ENCODE assay signal across 8 mouse cellular contexts in the genomic region with DNA sequence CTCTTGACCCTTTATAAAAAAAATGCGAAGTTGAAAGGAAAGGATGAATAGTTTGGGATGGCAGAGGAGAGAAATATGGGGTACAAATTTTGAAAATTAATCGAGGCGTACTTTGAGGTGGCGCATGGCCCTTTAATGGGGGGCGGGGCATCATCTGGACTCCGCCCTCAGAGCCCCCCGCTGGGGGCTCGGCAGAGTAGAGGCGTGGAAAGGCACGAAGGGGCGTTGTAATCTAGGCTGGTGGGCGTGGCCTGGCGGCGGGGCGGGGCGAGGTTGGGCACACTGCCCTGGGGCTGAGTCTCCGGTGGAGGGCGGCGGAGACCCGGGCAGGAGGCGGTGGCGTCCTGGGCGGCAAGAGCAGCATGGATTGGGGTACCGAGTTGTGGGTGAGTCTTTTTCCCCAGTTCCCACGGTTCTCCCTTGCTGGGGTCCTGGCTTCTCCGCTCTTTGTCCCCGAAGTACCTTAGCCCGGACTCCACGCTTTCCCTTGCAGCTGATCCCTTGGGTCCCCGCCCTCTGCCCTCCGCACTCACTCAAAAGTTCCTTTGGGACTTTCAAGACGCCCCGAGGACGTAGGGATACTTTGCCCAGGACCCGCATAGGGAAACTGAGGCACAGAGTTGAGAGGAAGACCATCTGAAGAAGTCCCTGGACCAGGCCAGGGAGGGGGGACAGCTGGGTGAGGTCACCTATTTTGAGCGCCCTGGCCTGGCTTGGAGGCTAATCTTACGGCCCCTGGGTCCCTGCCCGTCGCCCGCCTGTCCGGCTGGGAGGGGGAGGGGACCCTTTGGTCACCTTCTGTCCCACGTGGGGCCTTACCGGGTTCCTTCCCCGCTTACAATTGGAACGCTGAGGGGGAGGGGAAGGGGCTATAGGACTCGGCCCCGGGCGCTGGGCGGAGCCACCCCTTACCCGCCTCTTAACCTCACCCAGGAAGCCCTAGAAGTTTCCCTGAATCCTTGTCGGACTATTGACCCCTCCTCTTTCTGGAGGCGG. TPM values are rescaled to one million over a fixed set of nuclear protein-coding genes. Genes with fewer than 3 reads are reported as not detected.
DNase-seq lines count a peak whose midpoint lies in the region; ATAC-seq and TF ChIP-seq lines count a peak whose summit lies in the region.

Gene Trip10, plus strand, starts transcription at position 270 of the 996 bp plus-strand sequence.

- H3K9ac ChIP-seq in hindbrain, embryonic 12.5 days: peak within 1 kb of the TSS; percentile 70
- peak within 1 kb of the TSS; percentile 70 for H3K9ac ChIP-seq in lung, postnatal 0 days (replicated peaks; ENCODE audit: low read depth)

- peak; percentile 57 for TF ChIP-seq CTCF in lung, postnatal 0 days (IDR thresholded peaks at IDR 0.05)

- peak; percentile 97 for DNase-seq in Muller cell, postnatal 12 days (ENCODE audit: inconsistent ontology term)
- DNase-seq in cerebellum, postnatal 10 days: peak; percentile 94 to 96
- peak; percentile 78 to 86 for DNase-seq in frontal cortex, postnatal 14 days (ENCODE audit: low spot score in 2 of 2)
- DNase-seq in layer of hippocampus, postnatal 10 days (ENCODE audit: low spot score in 2 of 2): peak; percentile 96
- DNase-seq in lung, postnatal 0 days (ENCODE audit: low spot score): peak; percentile 95
- peak; percentile 98 for DNase-seq in ovary, postnatal 10 days (ENCODE audit: low spot score)
- DNase-seq in thymus, postnatal 0 days (ENCODE audit: low spot score): peak; percentile 95

- H3K27me3 ChIP-seq in hindbrain, embryonic 12.5 days: no peaks in the 10 kb centered on the region
- H3K27me3 ChIP-seq in lung, postnatal 0 days (replicated peaks; ENCODE audit: insufficient read depth, low read length): no peaks in the 10 kb centered on the region

- TF ChIP-seq EP300 in lung, postnatal 0 days (IDR thresholded peaks at IDR 0.05): no peak

- under 1% methylated on average over 52 of the region's 52 CpGs for WGBS in hindbrain, embryonic 12.5 days
- under 1% methylated on average over 39 of the region's 52 CpGs for WGBS in lung, postnatal 0 days

- peak; percentile 1 for ATAC-seq in hindbrain, embryonic 12.5 days (ENCODE audit: low FRiP score)
- peak; percentile 62 for ATAC-seq in lung, postnatal 0 days

- peaks cover 14% of the 10 kb centered on the region for H3K36me3 ChIP-seq in hindbrain, embryonic 12.5 days
- peaks cover 3% of the 10 kb centered on the region; the same call in 1 of the 2 replicates for H3K36me3 ChIP-seq in lung, postnatal 0 days (ENCODE audit: insufficient read depth, low read length)

- no peaks in the 10 kb centered on the region for H3K9me3 ChIP-seq in hindbrain, embryonic 12.5 days (replicated peaks)
- H3K9me3 ChIP-seq in lung, postnatal 0 days (ENCODE audit: low read length): no peaks in the 10 kb centered on the region

- H3K4me2 ChIP-seq in hindbrain, embryonic 12.5 days (replicated peaks): peak within 1 kb of the TSS; percentile 59
- peak within 1 kb of the TSS; percentile 90 for H3K4me2 ChIP-seq in lung, postnatal 0 days (replicated peaks; ENCODE audit: low read depth, low read length)

- H3K4me1 ChIP-seq in hindbrain, embryonic 12.5 days: peaks cover 31% of the 10 kb centered on the region
- 0 out of 2 replicates have a peak, but pooled peaks cover 11% of the 10 kb centered on the region for H3K4me1 ChIP-seq in lung, postnatal 0 days (ENCODE audit: insufficient read depth, low read depth, low read length)

- H3K4me3 ChIP-seq in hindbrain, embryonic 12.5 days: peak within 1 kb of the TSS; percentile 54
- H3K4me3 ChIP-seq in lung, postnatal 0 days (ENCODE audit: low read depth, low read length): peak within 1 kb of the TSS; percentile 80

- peak within 1 kb of the TSS; percentile 86 for H3K27ac ChIP-seq in hindbrain, embryonic 12.5 days
- H3K27ac ChIP-seq in lung, postnatal 0 days (ENCODE audit: low read length): peak within 1 kb of the TSS; percentile 88

RNA-seq across cellular contexts. Expression of gene Trip10, which starts in this region (rescaled TPM):
- 23.5 and 23.9 TPM in 2 replicates for polyA plus RNA-seq in hindbrain, embryonic 12.5 days (2016; fragmentation: Nextera tagmentation; extraction: Ambion mirVana)
- total RNA-seq in layer of hippocampus, postnatal 10 days (2021): 1 to 10 TPM; 6.6 to 8.0 TPM
- polyA plus RNA-seq in lung, postnatal 0 days (2015; fragmentation: Nextera tagmentation; extraction: Ambion mirVana): 46.4 and 58.9 TPM in 2 replicates
- polyA plus RNA-seq in thymus, postnatal 0 days (2015; fragmentation: Nextera tagmentation; extraction: Ambion mirVana): 15.7 and 18.2 TPM in 2 replicates

Comparison
In these comparisons a context has a peak if more than half of its experiments do, and no peak if none do; other contexts are left out.
1. Peak in every context shown above with its lines: DNase-seq, ATAC-seq, H3K4me3 ChIP-seq and H3K27ac ChIP-seq.